ENCODE assay signal across 13 mouse cellular contexts in the genomic region with DNA sequence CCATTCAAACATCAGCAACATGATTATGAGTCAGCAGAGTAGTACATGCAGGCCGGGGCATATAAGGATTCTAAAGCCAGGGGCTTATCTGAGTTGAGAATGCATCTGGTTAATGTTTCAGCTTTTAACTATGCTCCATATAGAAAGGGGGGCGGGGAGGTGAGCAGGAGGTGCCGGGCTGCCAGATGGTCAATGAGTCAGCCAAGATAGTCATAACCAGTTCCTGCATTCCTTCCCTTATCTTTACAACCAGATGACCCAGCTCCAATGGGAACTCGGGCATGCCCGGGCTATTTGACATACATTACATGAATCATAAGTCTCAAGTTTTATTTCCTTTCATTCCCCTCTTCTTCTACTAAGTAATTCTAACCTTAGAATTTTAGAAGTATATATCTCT.
"Had no signal": no experiment of that assay in that cellular context is flagged by ENCODE, and none has a peak within 500 bp of the region (broad histone marks: within the 10 kb centered on the region; RNA-seq: fewer than 3 reads in every experiment).

No protein-coding gene starts in this region.

- H3K36me3 ChIP-seq: kidney, embryonic 15.5 days; limb, embryonic 10.5 days; liver, embryonic 13.5 days; lung, embryonic 15.5 days; midbrain, embryonic 10.5 days; neural tube, embryonic 15.5 days had no signal

- DNase-seq: kidney, postnatal 14 days; liver, embryonic 13.5 days; liver, postnatal 0 days; midbrain, embryonic 14.5 days; thymus, adult 2 months; thymus, postnatal 25 days had no signal

- H3K4me1 ChIP-seq: kidney, embryonic 15.5 days; limb, embryonic 10.5 days; liver, embryonic 13.5 days; lung, embryonic 15.5 days; midbrain, embryonic 10.5 days; neural tube, embryonic 15.5 days had no signal

- H3K27me3 ChIP-seq: kidney, embryonic 15.5 days; liver, embryonic 13.5 days; lung, embryonic 15.5 days; neural tube, embryonic 15.5 days had no signal

- H3K27ac ChIP-seq: kidney, embryonic 15.5 days; left cerebral cortex, adult 2 months; limb, embryonic 10.5 days; liver, embryonic 13.5 days; lung, embryonic 15.5 days; midbrain, embryonic 10.5 days; neural tube, embryonic 15.5 days had no signal

- H3K9me3 ChIP-seq: kidney, embryonic 15.5 days; limb, embryonic 10.5 days; liver, embryonic 13.5 days; lung, embryonic 15.5 days had no signal

- H3K4me2 ChIP-seq: kidney, embryonic 15.5 days; liver, embryonic 13.5 days; lung, embryonic 15.5 days; neural tube, embryonic 15.5 days had no signal

- H3K4me3 ChIP-seq: kidney, embryonic 15.5 days; left cerebral cortex, adult 2 months; limb, embryonic 10.5 days; liver, embryonic 13.5 days; lung, embryonic 15.5 days; midbrain, embryonic 10.5 days; myocyte; neural tube, embryonic 15.5 days had no signal

- H3K9ac ChIP-seq: kidney, embryonic 15.5 days; liver, embryonic 13.5 days; liver, postnatal 0 days; lung, embryonic 15.5 days; neural tube, embryonic 15.5 days had no signal

- ATAC-seq: liver, postnatal 0 days had no signal
